Mouse (Mus musculus) inflammation-experienced regulatory T-cells, adult 6 months (primary cell): Measurements from ENCODE around the gene Kcnk5. TPM values are rescaled to one million over a fixed set of nuclear protein-coding genes. Genes with fewer than 3 reads are reported as not detected.
A peak's percentile ranks its signal among the peaks of the same experiment; 100 is the strongest.

Source experiments
- ATAC-seq: one replicate; pipeline ENCODE4 v1.8.0; 2017
- polyA plus RNA-seq, 3 experiments: library from polyadenylated mRNA; unstranded; fragments of 100-300 nt; shearing (Covaris generic); gene quantifications; one replicate each; pipeline ENCODE4 v1.2.1; 2017

Gene Kcnk5
- polyA plus RNA-seq, 3 experiments from 2014 or later: 4.2 to 7.5 (median 5.4) TPM

GRCm38 (mm10) chr14:20193103-20193715 is 11.6 kb upstream of the Kcnk5 start:
- no peak for ATAC-seq

- ATAC-seq: no peak
Observed at GRCm38 (mm10) chr14:20191136-20191735, 9.6 kb upstream of the Kcnk5 start.

GRCm38 (mm10) chr14:20189751-20190150 is 8.1 kb upstream of the Kcnk5 start:
- ATAC-seq: no peak

- no peak for ATAC-seq
Observed at GRCm38 (mm10) chr14:20185426-20185825, 3.8 kb upstream of the Kcnk5 start.

GRCm38 (mm10) chr14:20183701-20184100 is 2.1 kb upstream of the Kcnk5 start:
- ATAC-seq: no peak

DNA sequence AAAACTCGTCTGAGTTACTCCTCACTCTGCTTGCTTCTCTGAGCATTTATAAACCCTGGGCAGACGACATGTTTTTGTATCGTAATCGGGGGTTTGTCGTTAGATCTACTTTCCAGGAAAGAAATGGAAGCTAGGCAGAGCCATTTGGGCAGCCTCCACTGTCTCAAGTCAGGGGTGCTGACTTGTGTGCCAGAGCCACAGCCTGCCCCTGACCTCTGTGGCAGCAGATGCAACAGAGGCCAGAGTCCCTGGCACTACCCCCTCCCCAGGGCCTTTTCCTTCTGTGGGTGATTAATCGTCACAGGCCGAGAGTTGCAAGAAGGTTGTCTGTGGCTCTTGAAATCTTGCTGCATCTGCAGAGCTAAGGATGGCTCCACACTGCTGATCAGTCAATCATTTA is 987 bp upstream of the Kcnk5 start:
- no peak for ATAC-seq

- peak; percentile 46 for ATAC-seq
Observed at GRCm38 (mm10) chr14:20180751-20181162, 852 bp downstream of the Kcnk5 start.

- no peak for ATAC-seq
Observed at GRCm38 (mm10) chr14:20180304-20180703, 1.3 kb downstream of the Kcnk5 start.

GRCm38 (mm10) chr14:20179731-20180280 is 1.8 kb downstream of the Kcnk5 start:
- no peak for ATAC-seq

GRCm38 (mm10) chr14:20179080-20179479 is 2.5 kb downstream of the Kcnk5 start:
- no peak for ATAC-seq

GRCm38 (mm10) chr14:20178593-20178992 is 3.0 kb downstream of the Kcnk5 start:
- ATAC-seq: no peak

- no peak for ATAC-seq
Observed at GRCm38 (mm10) chr14:20177494-20178123, 4.0 kb downstream of the Kcnk5 start.

DNA sequence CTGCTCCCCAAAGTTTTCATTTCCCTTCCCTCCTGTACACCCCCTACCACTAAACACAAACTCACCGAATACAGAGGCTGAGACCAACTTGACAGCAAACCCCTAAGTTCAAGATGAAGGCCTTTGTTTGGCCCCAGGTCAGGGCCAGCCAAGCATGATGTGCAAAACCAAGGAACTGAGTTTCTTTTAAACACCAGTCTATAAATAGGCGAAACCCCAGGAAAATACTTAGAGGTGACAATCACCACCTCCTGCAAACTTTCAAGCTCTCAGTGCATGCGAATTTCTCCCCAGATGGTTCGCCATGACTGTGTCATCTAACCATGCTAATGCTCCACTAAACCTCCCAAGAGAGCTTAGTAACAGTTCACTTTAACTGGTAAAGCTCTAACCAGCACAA is 5.9 kb downstream of the Kcnk5 start:
- ATAC-seq: no peak

DNA sequence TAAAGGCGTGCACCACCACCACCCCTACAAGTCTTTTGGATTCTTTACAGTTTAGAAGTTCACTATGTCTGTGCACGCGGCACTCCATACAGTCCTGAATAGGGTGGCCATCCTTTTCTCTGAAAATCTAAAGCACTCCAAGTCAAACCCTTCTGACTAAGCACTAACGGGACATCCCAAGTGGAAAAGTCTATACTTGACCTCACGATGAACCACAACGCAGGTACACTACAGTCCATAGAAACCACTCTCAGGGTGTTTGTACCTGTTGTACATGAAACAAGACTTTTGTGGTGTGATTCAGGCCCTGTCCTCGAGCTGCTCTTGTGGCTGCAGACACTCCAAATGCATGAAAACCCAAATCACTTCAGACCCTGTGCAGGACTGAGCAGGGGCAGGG is 6.5 kb downstream of the Kcnk5 start:
- no peak for ATAC-seq

DNA sequence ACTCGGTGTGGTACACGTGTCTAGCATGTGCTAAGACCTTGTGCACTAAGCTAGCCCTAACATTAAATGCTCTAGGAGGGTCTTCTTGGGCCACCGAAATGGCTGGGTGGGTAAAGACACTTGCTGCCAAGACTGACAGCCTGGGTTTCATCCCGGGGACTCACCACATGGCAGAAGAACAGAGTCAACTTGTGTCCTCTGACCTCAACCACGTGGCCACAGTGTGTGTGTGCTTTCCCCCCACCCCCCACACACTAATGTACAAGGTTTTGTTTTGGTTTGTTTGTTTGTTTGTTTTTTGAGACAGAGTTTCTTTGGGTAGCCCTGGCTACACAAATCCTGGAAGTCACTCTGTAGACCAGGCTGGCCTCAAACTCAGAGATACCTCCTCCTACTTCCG is 6.9 kb downstream of the Kcnk5 start:
- ATAC-seq: no peak

DNA sequence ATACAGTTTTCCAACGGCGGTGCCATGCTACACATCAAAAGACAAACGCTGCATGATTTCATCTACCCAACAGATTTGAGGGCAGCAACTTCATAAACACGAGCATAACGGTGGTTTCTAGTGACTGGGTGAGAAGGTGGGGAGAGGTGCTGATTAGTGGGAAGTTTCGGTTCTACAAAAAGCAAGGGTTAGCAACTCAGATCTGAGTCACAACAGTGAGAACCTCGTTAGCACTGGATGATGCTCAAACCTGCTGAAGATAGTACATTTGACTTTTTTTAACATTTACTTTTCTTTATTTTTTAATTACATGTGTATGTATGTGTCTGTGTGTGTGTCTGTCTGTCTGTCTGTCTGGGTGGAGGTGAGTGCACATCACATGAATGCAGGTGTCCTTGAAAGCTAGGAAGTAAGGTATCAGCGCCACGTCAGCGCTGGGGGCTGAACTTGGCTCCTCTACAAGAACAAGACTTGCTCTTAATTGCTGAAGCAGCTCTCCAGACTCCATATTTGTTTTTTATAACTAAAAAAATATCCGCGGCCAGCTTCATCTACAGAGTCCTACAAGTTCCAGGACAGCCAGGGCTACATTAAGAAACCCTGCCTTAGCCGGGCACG is 7.6 kb downstream of the Kcnk5 start:
- ATAC-seq: peak; percentile 87

DNA sequence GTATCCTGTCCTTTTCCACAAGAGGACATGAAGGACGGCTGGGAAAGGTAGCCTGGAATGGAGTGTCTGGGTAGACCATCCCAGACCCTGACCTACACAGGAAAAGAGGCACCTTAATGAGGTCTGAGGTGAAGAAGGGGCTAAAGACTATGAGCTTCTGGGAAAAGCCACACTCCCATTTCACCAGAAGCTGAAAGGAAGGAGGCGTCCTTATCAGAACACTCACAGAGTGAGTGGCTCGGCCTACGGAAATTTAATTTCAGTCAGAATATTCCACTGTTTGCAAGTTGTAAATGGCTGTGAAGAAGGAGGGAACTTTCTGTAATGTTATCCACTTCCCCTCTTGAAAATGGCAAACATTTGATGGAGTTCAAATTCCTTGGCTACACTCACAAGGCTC is 8.7 kb downstream of the Kcnk5 start:
- ATAC-seq: no peak

DNA sequence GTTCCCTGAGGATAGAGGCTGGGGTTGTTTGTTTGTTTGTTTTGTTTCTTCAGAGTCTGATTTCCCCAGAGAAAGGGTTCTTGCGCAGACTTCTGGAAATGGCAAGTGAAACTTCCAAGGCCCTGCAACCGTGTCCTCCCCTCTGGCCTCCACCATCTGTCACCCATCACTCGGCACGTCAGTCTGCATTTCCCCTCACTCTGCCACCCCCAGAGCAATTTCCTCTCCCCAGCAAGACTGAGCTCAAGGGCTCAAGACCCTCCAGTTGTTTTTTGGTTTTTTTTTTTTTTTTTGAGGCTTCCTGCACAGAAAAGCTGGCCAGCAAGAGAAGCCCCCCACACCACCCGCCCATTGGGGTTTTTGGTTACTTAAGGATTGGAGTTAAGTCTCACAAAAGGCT is 9.1 kb downstream of the Kcnk5 start:
- no peak for ATAC-seq

GRCm38 (mm10) chr14:20171840-20172239 is 9.8 kb downstream of the Kcnk5 start:
- ATAC-seq: no peak

- ATAC-seq: no peak
Observed at GRCm38 (mm10) chr14:20169251-20169650, 12.4 kb downstream of the Kcnk5 start.

DNA sequence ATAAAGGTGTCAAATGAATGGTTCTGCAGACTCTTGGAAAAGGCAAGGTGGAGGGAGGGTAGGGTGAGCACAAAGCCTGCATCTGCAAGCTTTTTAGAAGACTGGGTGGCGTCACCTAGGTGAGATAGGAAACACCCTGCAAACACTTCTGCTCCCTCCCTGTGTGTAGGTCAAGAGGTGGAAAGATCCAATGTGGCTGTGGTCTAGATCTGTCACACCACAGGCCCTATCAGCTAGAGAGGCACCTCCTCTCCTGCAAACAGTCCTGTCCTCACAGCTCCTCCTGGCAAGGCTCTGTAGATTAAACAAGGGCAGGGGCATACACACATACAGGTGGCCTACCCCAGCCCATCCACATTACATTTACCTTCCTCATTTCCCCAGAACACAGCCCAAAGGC is 13.1 kb downstream of the Kcnk5 start:
- ATAC-seq: no peak

DNA sequence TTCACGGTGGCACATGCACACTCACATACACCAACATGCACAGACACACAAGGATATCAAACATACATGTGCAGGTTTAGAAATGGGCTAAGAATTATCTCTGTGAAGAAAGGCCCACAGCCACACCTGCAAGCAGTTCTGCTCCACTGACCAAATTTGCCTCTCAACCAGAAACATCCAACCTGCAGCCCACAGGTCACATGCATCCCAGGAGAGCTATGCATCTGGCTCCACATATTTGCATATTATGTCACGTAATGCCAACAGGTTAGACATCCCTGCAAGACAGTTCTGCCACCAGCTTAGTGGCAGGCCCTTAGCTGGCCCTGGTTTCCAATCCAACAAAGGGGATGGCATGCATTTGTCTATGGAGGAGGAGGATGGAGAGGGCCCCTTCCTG is 13.6 kb downstream of the Kcnk5 start:
- no peak for ATAC-seq

- ATAC-seq: no peak
Observed at GRCm38 (mm10) chr14:20165413-20165812, 16.2 kb downstream of the Kcnk5 start.

- no peak for ATAC-seq
Observed at GRCm38 (mm10) chr14:20164438-20164837, 17.2 kb downstream of the Kcnk5 start.
